Mouse (Mus musculus) ZHBTc4 (cell line): Measurements from ENCODE around the gene Ppp1r35.

Experiments used
- DNase-seq: peaks from one replicate; pipeline ENCODE4 v3.0.0-alpha.2; 2011; ENCODE audit warnings: low read depth, low spot score

The Ppp1r35 gene

GRCm38 (mm10) chr5:137826421-137826820 is 47.8 kb downstream of the Ppp1r35 start:
- DNase-seq, result peak; percentile 10

- peak; percentile 5 for DNase-seq
Observed at GRCm38 (mm10) chr5:137828694-137829093, 50.0 kb downstream of the Ppp1r35 start.
